Mouse (Mus musculus): Measurements from ENCODE around the gene Rnf39.

GRCm38 (mm10) chr17:36942391-36942790 lies 327 bp upstream of the Rnf39 start:
- TF ChIP-seq POLR2A (IDR thresholded peaks at IDR 0.05; ENCODE audit: extremely low read depth, insufficient read depth, low read length), result no peak; the same call in 1 of the 2 replicates
- TF ChIP-seq CTCF (IDR thresholded peaks at IDR 0.05; ENCODE audit: extremely low read depth, insufficient read depth, low read length), result no peak
